Mouse (Mus musculus): ENCODE measurements around the gene Pim2.
"Not testable (repeated sequence)": the region's sequence is repeated elsewhere in the genome, so short reads cannot be mapped to it uniquely, and the experiment has no call there.

Gene Pim2

GRCm38 (mm10) chrX:7909242-7909641, 31.2 kb downstream of the Pim2 start, which contains the start of gene Gm10490:
Gm10490 (plus strand) TSS chrX:7909542.
- not testable (repeated sequence) for DNase-seq

GRCm38 (mm10) chrX:7910473-7910872, 32.4 kb downstream of the Pim2 start:
- no peak for DNase-seq

GRCm38 (mm10) chrX:7915669-7916068, 37.6 kb downstream of the Pim2 start:
- peak; percentile 39 for DNase-seq

GRCm38 (mm10) chrX:7917960-7918359, 39.9 kb downstream of the Pim2 start:
- DNase-seq: not testable (repeated sequence)

GRCm38 (mm10) chrX:7919601-7920383, 41.7 kb downstream of the Pim2 start, which contains the start of gene Pcsk1n:
Pcsk1n (plus strand) TSS chrX:7919822.
- no peak for DNase-seq

GRCm38 (mm10) chrX:7922032-7922431, 44.0 kb downstream of the Pim2 start:
- DNase-seq: no peak

GRCm38 (mm10) chrX:7926266-7926665, 48.2 kb downstream of the Pim2 start:
- DNase-seq: no peak

- DNase-seq: no peak
Measured at GRCm38 (mm10) chrX:7927116-7927515, 49.1 kb downstream of the Pim2 start.

GRCm38 (mm10) chrX:7928270-7928790, 50.3 kb downstream of the Pim2 start, which contains the start of gene Eras:
Eras (minus strand) TSS chrX:7928607.
- DNase-seq: no peak

Measured in thymus, postnatal 25 days (tissue).